Mouse (Mus musculus): ENCODE data around the gene Fam221a. TPM values are rescaled to one million over a fixed set of nuclear protein-coding genes. Genes with fewer than 3 reads are reported as not detected.
"Not testable (repeated sequence)": the region's sequence is repeated elsewhere in the genome, so short reads cannot be mapped to it uniquely, and the experiment has no call there.

The Fam221a gene
- total and polyA plus RNA-seq, 3 experiments = 0.68 to 8.1 (median 3.0) TPM

GRCm38 (mm10) chr6:49395316-49395715 lies 27.8 kb downstream of the Fam221a start, which contains the start of gene Stk31:
Stk31 (plus strand) TSS chr6:49395604.
- Histone ChIP-seq H3K27me3 (ENCODE audit: insufficient read depth, low read length) (peaks cover 2% of the 10 kb centered on the region; the same call in 1 of the 2 replicates), H3K4me1 (ENCODE audit: insufficient read depth, low read depth, low read length) (no peaks in the 10 kb centered on the region), H3K9me3 (replicated peaks) (peaks cover 4% of the 10 kb centered on the region), H3K4me3 (ENCODE audit: low read depth, low read length) (no peak within 1 kb of the TSS), H3K36me3 (replicated peaks) (no peaks in the 10 kb centered on the region)
- TF ChIP-seq TAL1 (conservative IDR thresholded peaks at IDR 0.05; ENCODE audit: low read depth, low read length) (no peak), CTCF (IDR thresholded peaks at IDR 0.05; ENCODE audit: low read depth, low read length) (no peak), GATA1 (IDR thresholded peaks at IDR 0.05; ENCODE audit: borderline replicate concordance, low read length) (no peak), POLR2AphosphoS5 (IDR thresholded peaks at IDR 0.05; ENCODE audit: insufficient replicate concordance, low read depth, low read length) (no peak), GATA2 (IDR thresholded peaks at IDR 0.05; ENCODE audit: borderline replicate concordance, low read depth, low read length) (no peak)
- ATAC-seq (ENCODE audit: extremely low read depth, insufficient number of reproducible peaks, low FRiP score, poor library complexity, severe bottlenecking) = no peak
- DNase-seq (ENCODE audit: low spot score) = no peak

GRCm38 (mm10) chr6:49397466-49397865 lies 29.9 kb downstream of the Fam221a start:
- Histone ChIP-seq H3K9me3 (replicated peaks) (peaks cover 4% of the 10 kb centered on the region), H3K4me1 (ENCODE audit: insufficient read depth, low read depth, low read length) (no peaks in the 10 kb centered on the region), H3K27me3 (ENCODE audit: insufficient read depth, low read length) (peaks cover 2% of the 10 kb centered on the region), H3K4me3 (ENCODE audit: low read depth, low read length) (no peak overlapping the region), H3K36me3 (replicated peaks) (no peaks in the 10 kb centered on the region)
- DNase-seq (ENCODE audit: low spot score) (no peak), ATAC-seq (ENCODE audit: extremely low read depth, insufficient number of reproducible peaks, low FRiP score, poor library complexity, severe bottlenecking) (no peak)
- TF ChIP-seq CTCF (IDR thresholded peaks at IDR 0.05; ENCODE audit: low read depth, low read length) = no peak
- no peak for TF ChIP-seq POLR2AphosphoS5 (IDR thresholded peaks at IDR 0.05; ENCODE audit: insufficient replicate concordance, low read depth, low read length)
- TF ChIP-seq GATA2 (IDR thresholded peaks at IDR 0.05; ENCODE audit: borderline replicate concordance, low read depth, low read length) = no peak
- no peak for TF ChIP-seq TAL1 (conservative IDR thresholded peaks at IDR 0.05; ENCODE audit: low read depth, low read length)
- no peak for TF ChIP-seq GATA1 (IDR thresholded peaks at IDR 0.05; ENCODE audit: borderline replicate concordance, low read length)

- peaks cover 2% of the 10 kb centered on the region for H3K27me3 ChIP-seq (ENCODE audit: insufficient read depth, low read length)
- ATAC-seq (ENCODE audit: extremely low read depth, insufficient number of reproducible peaks, low FRiP score, poor library complexity, severe bottlenecking) = no peak
- DNase-seq (ENCODE audit: low spot score) = no peak
These were observed 30.8 kb downstream of the Fam221a start for GRCm38 (mm10) chr6:49398365-49398764.

GRCm38 (mm10) chr6:49410830-49411229 lies 43.3 kb downstream of the Fam221a start:
- Histone ChIP-seq H3K36me3 (replicated peaks) (no peaks in the 10 kb centered on the region), H3K4me1 (ENCODE audit: insufficient read depth, low read depth, low read length) (no peaks in the 10 kb centered on the region), H3K9me3 (replicated peaks) (no peaks in the 10 kb centered on the region), H3K4me3 (ENCODE audit: low read depth, low read length) (no peak overlapping the region), H3K27me3 (ENCODE audit: insufficient read depth, low read length) (no peaks in the 10 kb centered on the region; the same call in 1 of the 2 replicates)
- ATAC-seq (ENCODE audit: extremely low read depth, insufficient number of reproducible peaks, low FRiP score, poor library complexity, severe bottlenecking) (no peak), DNase-seq (ENCODE audit: low spot score) (no peak)
- TF ChIP-seq GATA2 (IDR thresholded peaks at IDR 0.05; ENCODE audit: borderline replicate concordance, low read depth, low read length) (no peak), TAL1 (conservative IDR thresholded peaks at IDR 0.05; ENCODE audit: low read depth, low read length) (no peak), GATA1 (IDR thresholded peaks at IDR 0.05; ENCODE audit: borderline replicate concordance, low read length) (no peak), POLR2AphosphoS5 (IDR thresholded peaks at IDR 0.05; ENCODE audit: insufficient replicate concordance, low read depth, low read length) (no peak)

More at GRCm38 (mm10) chr6:49398365-49398764, 30.8 kb downstream of the Fam221a start:
- TF ChIP-seq GATA2 (IDR thresholded peaks at IDR 0.05; ENCODE audit: borderline replicate concordance, low read depth, low read length) (no peak), GATA1 (IDR thresholded peaks at IDR 0.05; ENCODE audit: borderline replicate concordance, low read length) (no peak), CTCF (IDR thresholded peaks at IDR 0.05; ENCODE audit: low read depth, low read length) (no peak), POLR2AphosphoS5 (IDR thresholded peaks at IDR 0.05; ENCODE audit: insufficient replicate concordance, low read depth, low read length) (no peak), TAL1 (conservative IDR thresholded peaks at IDR 0.05; ENCODE audit: low read depth, low read length) (no peak)
- Histone ChIP-seq H3K9me3 (replicated peaks) (peaks cover 4% of the 10 kb centered on the region), H3K4me3 (ENCODE audit: low read depth, low read length) (no peak overlapping the region), H3K36me3 (replicated peaks) (no peaks in the 10 kb centered on the region), H3K4me1 (ENCODE audit: insufficient read depth, low read depth, low read length) (no peaks in the 10 kb centered on the region)

GRCm38 (mm10) chr6:49412967-49413366 lies 45.4 kb downstream of the Fam221a start:
- H3K9me3 ChIP-seq (replicated peaks); ATAC-seq (ENCODE audit: extremely low read depth, insufficient number of reproducible peaks, low FRiP score, poor library complexity, severe bottlenecking); DNase-seq (ENCODE audit: low spot score); H3K36me3 ChIP-seq (replicated peaks); H3K4me1 ChIP-seq (ENCODE audit: insufficient read depth, low read depth, low read length); H3K27me3 ChIP-seq (ENCODE audit: insufficient read depth, low read length); H3K4me3 ChIP-seq (ENCODE audit: low read depth, low read length): not testable (repeated sequence)

- H3K4me3 ChIP-seq (ENCODE audit: low read depth, low read length) = no peak overlapping the region
- no peak for DNase-seq (ENCODE audit: low spot score)
- H3K9me3 ChIP-seq (replicated peaks) = no peaks in the 10 kb centered on the region
These were observed 48.4 kb downstream of the Fam221a start for GRCm38 (mm10) chr6:49415971-49416370.

GRCm38 (mm10) chr6:49437306-49437705 lies 69.8 kb downstream of the Fam221a start:
- H3K36me3 ChIP-seq (replicated peaks) = no peaks in the 10 kb centered on the region
- DNase-seq (ENCODE audit: low spot score) (no peak), ATAC-seq (ENCODE audit: extremely low read depth, insufficient number of reproducible peaks, low FRiP score, poor library complexity, severe bottlenecking) (no peak)
- no peaks in the 10 kb centered on the region for H3K9me3 ChIP-seq (replicated peaks)
- H3K4me1 ChIP-seq (ENCODE audit: insufficient read depth, low read depth, low read length) = no peaks in the 10 kb centered on the region
- no peaks in the 10 kb centered on the region for H3K27me3 ChIP-seq (ENCODE audit: insufficient read depth, low read length)
- no peak overlapping the region for H3K4me3 ChIP-seq (ENCODE audit: low read depth, low read length)
- TF ChIP-seq GATA2 (IDR thresholded peaks at IDR 0.05; ENCODE audit: borderline replicate concordance, low read depth, low read length) (no peak), CTCF (IDR thresholded peaks at IDR 0.05; ENCODE audit: low read depth, low read length) (no peak), POLR2AphosphoS5 (IDR thresholded peaks at IDR 0.05; ENCODE audit: insufficient replicate concordance, low read depth, low read length) (no peak)

More at GRCm38 (mm10) chr6:49415971-49416370, 48.4 kb downstream of the Fam221a start:
- H3K27me3 ChIP-seq (ENCODE audit: insufficient read depth, low read length) = no peaks in the 10 kb centered on the region
- TF ChIP-seq TAL1 (conservative IDR thresholded peaks at IDR 0.05; ENCODE audit: low read depth, low read length) (no peak), POLR2AphosphoS5 (IDR thresholded peaks at IDR 0.05; ENCODE audit: insufficient replicate concordance, low read depth, low read length) (no peak), GATA1 (IDR thresholded peaks at IDR 0.05; ENCODE audit: borderline replicate concordance, low read length) (no peak), CTCF (IDR thresholded peaks at IDR 0.05; ENCODE audit: low read depth, low read length) (no peak), GATA2 (IDR thresholded peaks at IDR 0.05; ENCODE audit: borderline replicate concordance, low read depth, low read length) (no peak)
- no peaks in the 10 kb centered on the region for H3K36me3 ChIP-seq (replicated peaks)
- ATAC-seq (ENCODE audit: extremely low read depth, insufficient number of reproducible peaks, low FRiP score, poor library complexity, severe bottlenecking) = no peak
- H3K4me1 ChIP-seq (ENCODE audit: insufficient read depth, low read depth, low read length) = no peaks in the 10 kb centered on the region

Other genes with a start within 250 kb of the Fam221a start
- 50.9 and 56.3 TPM in 2 replicates for gene Igf2bp3, start 152.8 kb upstream of the Fam221a start, total RNA-seq (2014; fragmentation: Nextera tagmentation)
- gene Igf2bp3, start 152.8 kb upstream of the Fam221a start, total RNA-seq (2017) = 36.1 and 41.2 TPM in 2 replicates
- 18.5 and 25.9 TPM in 2 replicates for gene Igf2bp3, start 152.8 kb upstream of the Fam221a start, polyA plus RNA-seq (2012)
- gene Tra2a, start 103.7 kb upstream of the Fam221a start, total RNA-seq (2014; fragmentation: Nextera tagmentation) = 174 and 194 TPM in 2 replicates
- 130 and 160 TPM in 2 replicates for gene Tra2a, start 103.7 kb upstream of the Fam221a start, total RNA-seq (2017)
- gene Tra2a, start 103.7 kb upstream of the Fam221a start, polyA plus RNA-seq (2012) = 20.8 and 35.7 TPM in 2 replicates
- 7.6 and 10.4 TPM in 2 replicates for gene Ccdc126, start 48.5 kb upstream of the Fam221a start, total RNA-seq (2014; fragmentation: Nextera tagmentation)
- 11.6 and 14.4 TPM in 2 replicates for gene Ccdc126, start 48.5 kb upstream of the Fam221a start, total RNA-seq (2017)
- 0.57 and 0.69 TPM in 2 replicates for gene Ccdc126, start 48.5 kb upstream of the Fam221a start, polyA plus RNA-seq (2012)
- not detected in 2 replicates for gene Stk31, start 27.9 kb downstream of the Fam221a start, total RNA-seq (2014; fragmentation: Nextera tagmentation)
- gene Stk31, start 27.9 kb downstream of the Fam221a start, total RNA-seq (2017) = 0.06 TPM in 1 of 2 replicates, not detected in the other
- gene Stk31, start 27.9 kb downstream of the Fam221a start, polyA plus RNA-seq (2012) = not detected in 2 replicates